Mouse (Mus musculus) heart, adult 2 months (tissue): Measurements from ENCODE around the gene Olfr678. TPM values are rescaled to one million over a fixed set of nuclear protein-coding genes. Genes with fewer than 3 reads are reported as not detected.
"Not testable (repeated sequence)": the region's sequence is repeated elsewhere in the genome, so short reads cannot be mapped to it uniquely, and the experiment has no call there.

Experiments used
- DNase-seq, 2 experiments: peaks; one replicate each; pipeline ENCODE4 v3.0.0; 2021
- H3K27ac ChIP-seq: fragments of 200-600 bp; 2 replicates; pipeline ENCODE4 v1.8.1; 2022
- H3K27me3 ChIP-seq: fragments of 200-500 bp; 2 replicates; pipeline ENCODE4 v1.6.1; 2012; ENCODE audit warnings: mild to moderate bottlenecking, low read length, inconsistent platforms, mixed read lengths; ENCODE audit not compliant: control insufficient read depth, insufficient read depth
- H3K36me3 ChIP-seq: fragments of 200-500 bp; 2 replicates; pipeline ENCODE4 v1.6.1; 2012; ENCODE audit warnings: low read length, inconsistent platforms; ENCODE audit not compliant: control insufficient read depth, insufficient read depth
- H3K4me1 ChIP-seq: fragments of 200-500 bp; 2 replicates; pipeline ENCODE4 v1.6.1; 2011; ENCODE audit warnings: low read length; ENCODE audit not compliant: control insufficient read depth, insufficient read depth
- H3K4me3 ChIP-seq: fragments of 200-600 bp; 2 replicates; pipeline ENCODE4 v1.8.1; 2022
- H3K79me2 ChIP-seq: fragments of 200-500 bp; replicated peaks from 2 replicates; pipeline ENCODE4 v1.6.1; 2012; ENCODE audit warnings: mild to moderate bottlenecking, inconsistent platforms, low read length, moderate library complexity, mixed read lengths; ENCODE audit not compliant: control insufficient read depth, insufficient read depth
- H3K9ac ChIP-seq: fragments of 200-500 bp; 2 replicates; pipeline ENCODE4 v1.6.1; 2012; ENCODE audit warnings: low read depth, mild to moderate bottlenecking, control low read depth, inconsistent platforms, low read length, mixed read lengths
- CTCF ChIP-seq: fragments of 200-600 bp; IDR thresholded peaks from 2 replicates; pipeline ENCODE4 v1.8.1; 2022; ENCODE audit warnings: antibody characterized with exemption, mild to moderate bottlenecking, moderate library complexity
- EP300 ChIP-seq: fragments of 200-500 bp; IDR thresholded peaks from 2 replicates; pipeline ENCODE4 v1.6.1; 2011; ENCODE audit warnings: low read depth, low read length, control low read depth; ENCODE audit not compliant: insufficient read depth
- POLR2A ChIP-seq: fragments of 200-500 bp; IDR thresholded peaks from 2 replicates; pipeline ENCODE4 v1.6.1; 2011; ENCODE audit warnings: mild to moderate bottlenecking, low read depth, low read length, control low read depth; ENCODE audit not compliant: insufficient read depth
- WGBS: fragments of 180-500 bp; shearing (Covaris S2); methylation state at CpG from one replicate; pipeline ENCODE4 v1.1.7; 2018; 5-methylcytosine and 5-hydroxymethylcytosine counted together
- intact Hi-C: fragments of 180-260 bp; cut with DNase I; formaldehyde crosslinking; loops from one replicate; pipeline ENCODE4 v1.15.1; 2025
- polyA plus RNA-seq: library from polyadenylated mRNA; depleted of rRNA; stranded (reverse); fragments of >200 nt; gene quantifications from 2 replicates; pipeline ENCODE4 v1.2.3, GENCODE M21; 2012; rRNA removed
- total RNA-seq, 2 experiments: library from RNA; stranded (reverse); gene quantifications; 2 replicates each; pipeline ENCODE4 v1.2.3; 2021

The Olfr678 gene
- total and polyA plus RNA-seq, 3 experiments, result not detected

DNA sequence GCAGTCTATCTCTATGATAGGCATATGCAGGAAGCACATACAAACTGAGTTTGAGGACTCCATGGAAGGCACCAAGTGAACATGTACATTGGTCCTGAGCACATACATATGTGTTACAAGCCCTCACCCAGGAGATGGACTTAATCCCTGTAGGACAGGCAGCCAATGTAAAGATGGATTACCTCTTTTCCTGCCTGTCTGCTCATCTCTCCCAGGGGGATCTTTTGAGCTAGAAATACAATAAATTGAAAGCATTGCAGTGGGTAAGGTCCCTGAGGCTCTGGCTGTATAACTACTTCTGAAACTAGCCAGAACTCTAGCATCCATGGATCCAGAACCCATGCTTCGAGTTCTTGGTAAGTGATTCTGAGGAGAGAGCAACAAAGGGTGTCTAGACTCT lies 16.6 kb downstream of the Olfr678 start, which contains the start of gene Olfr679:
Gene Olfr679 (plus strand): TSS at position 301 of the 400 bp plus-strand sequence.
- TF ChIP-seq CTCF (no peak), EP300 (no peak), POLR2A (no peak)
- 42% methylated on average over 1 of the region's 1 CpGs for WGBS

GRCm38 (mm10) chr7:105092717-105093116 lies 28.4 kb downstream of the Olfr678 start, which contains the start of gene Olfr680-ps1:
TSS of gene Olfr680-ps1 (minus strand) at chr7:105092817.
- H3K4me3 ChIP-seq, intact Hi-C loops, H3K36me3 ChIP-seq, H3K27me3 ChIP-seq, DNase-seq, H3K27ac ChIP-seq, H3K79me2 ChIP-seq, H3K4me1 ChIP-seq, H3K9ac ChIP-seq: not testable (repeated sequence)

More for the DNA sequence above, 16.6 kb downstream of the Olfr678 start, which contains the start of gene Olfr679:
- H3K4me3 ChIP-seq, result no peak within 1 kb of the TSS
- no peak for DNase-seq
- H3K27me3 ChIP-seq, result no peaks in the 10 kb centered on the region
- H3K4me1 ChIP-seq, result no peaks in the 10 kb centered on the region
- H3K27ac ChIP-seq, result no peak within 1 kb of the TSS
- no peak within 1 kb of the TSS for H3K9ac ChIP-seq
- no peaks in the 10 kb centered on the region for H3K79me2 ChIP-seq
- intact Hi-C loops, result no loop called here
- no peaks in the 10 kb centered on the region for H3K36me3 ChIP-seq

DNA sequence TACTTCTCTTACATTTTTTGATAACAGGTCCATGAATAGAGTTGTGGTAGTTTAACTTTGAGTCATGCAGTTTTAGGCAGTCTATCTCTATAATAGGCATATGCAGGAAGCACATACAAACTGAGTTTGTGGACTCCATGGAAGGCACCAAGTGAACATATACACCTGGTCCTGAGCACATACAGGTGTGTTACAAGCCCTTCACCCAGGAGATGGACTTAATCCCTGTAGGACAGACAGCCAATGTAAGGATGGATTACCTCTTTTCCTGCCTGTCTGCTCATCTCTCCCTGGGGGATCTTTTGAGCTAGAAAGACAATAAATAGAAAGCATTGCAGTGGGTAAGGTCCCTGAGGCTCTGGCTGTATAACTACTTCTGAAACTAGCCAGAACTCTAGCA lies 52.3 kb downstream of the Olfr678 start, which contains the start of gene Olfr681:
Gene Olfr681 (plus strand): TSS at position 301 of the 400 bp plus-strand sequence.
- intact Hi-C loops, result no loop called here
- H3K79me2 ChIP-seq, result no peaks in the 10 kb centered on the region
- DNase-seq, result no peak
- H3K4me3 ChIP-seq, result no peak within 1 kb of the TSS
- no peaks in the 10 kb centered on the region for H3K36me3 ChIP-seq
- no peaks in the 10 kb centered on the region for H3K4me1 ChIP-seq
- no peak for TF ChIP-seq POLR2A
- no peak for TF ChIP-seq CTCF
- no peak for TF ChIP-seq EP300
- H3K27me3 ChIP-seq, result no peaks in the 10 kb centered on the region
- no peak within 1 kb of the TSS for H3K9ac ChIP-seq
- H3K27ac ChIP-seq, result no peak within 1 kb of the TSS

Other genes starting within 250 kb of the Olfr678 start
- not detected for gene Usp17lb, start 221.9 kb upstream of the Olfr678 start, total RNA-seq
- not detected in 2 replicates for gene Usp17lb, start 221.9 kb upstream of the Olfr678 start, polyA plus RNA-seq
- not detected for gene Usp17la, start 207.5 kb upstream of the Olfr678 start, total RNA-seq
- not detected in 2 replicates for gene Usp17la, start 207.5 kb upstream of the Olfr678 start, polyA plus RNA-seq
- gene Olfr665, start 186.4 kb upstream of the Olfr678 start, total RNA-seq, result not detected
- gene Olfr665, start 186.4 kb upstream of the Olfr678 start, polyA plus RNA-seq, result not detected in 2 replicates
- gene Olfr666, start 168.5 kb upstream of the Olfr678 start, total RNA-seq, result not detected
- gene Olfr666, start 168.5 kb upstream of the Olfr678 start, polyA plus RNA-seq, result not detected in 2 replicates
- gene Olfr667, start 143.0 kb upstream of the Olfr678 start, total RNA-seq, result not detected
- not detected in 2 replicates for gene Olfr667, start 143.0 kb upstream of the Olfr678 start, polyA plus RNA-seq
- gene Olfr668, start 136.4 kb upstream of the Olfr678 start, total RNA-seq, result not detected
- not detected in 2 replicates for gene Olfr668, start 136.4 kb upstream of the Olfr678 start, polyA plus RNA-seq
- not detected for gene Olfr669, start 130.2 kb upstream of the Olfr678 start, total RNA-seq
- gene Olfr669, start 130.2 kb upstream of the Olfr678 start, polyA plus RNA-seq, result not detected in 2 replicates
- gene Olfr670, start 101.9 kb upstream of the Olfr678 start, total RNA-seq, result not detected
- not detected in 2 replicates for gene Olfr670, start 101.9 kb upstream of the Olfr678 start, polyA plus RNA-seq
- not detected for gene Olfr671, start 85.3 kb upstream of the Olfr678 start, total RNA-seq
- gene Olfr671, start 85.3 kb upstream of the Olfr678 start, polyA plus RNA-seq, result not detected in 2 replicates
- gene Olfr672, start 62.4 kb upstream of the Olfr678 start, total RNA-seq, result not detected
- gene Olfr672, start 62.4 kb upstream of the Olfr678 start, polyA plus RNA-seq, result not detected in 2 replicates
- gene Olfr675, start 36.0 kb upstream of the Olfr678 start, total RNA-seq, result not detected
- not detected in 2 replicates for gene Olfr675, start 36.0 kb upstream of the Olfr678 start, polyA plus RNA-seq
- gene Olfr676, start 31.8 kb upstream of the Olfr678 start, total RNA-seq, result not detected
- gene Olfr676, start 31.8 kb upstream of the Olfr678 start, polyA plus RNA-seq, result not detected in 2 replicates
- not detected for gene Olfr677, start 13.1 kb upstream of the Olfr678 start, total RNA-seq
- not detected in 2 replicates for gene Olfr677, start 13.1 kb upstream of the Olfr678 start, polyA plus RNA-seq
- not detected for gene Olfr679, start 16.7 kb downstream of the Olfr678 start, total RNA-seq
- gene Olfr679, start 16.7 kb downstream of the Olfr678 start, polyA plus RNA-seq, result not detected in 2 replicates
- gene Olfr680-ps1, start 28.3 kb downstream of the Olfr678 start, total RNA-seq, result not detected
- not detected in 2 replicates for gene Olfr680-ps1, start 28.3 kb downstream of the Olfr678 start, polyA plus RNA-seq
- not detected for gene Olfr681, start 52.4 kb downstream of the Olfr678 start, total RNA-seq
- gene Olfr681, start 52.4 kb downstream of the Olfr678 start, polyA plus RNA-seq, result not detected in 2 replicates
- gene Olfr683, start 82.5 kb downstream of the Olfr678 start, total RNA-seq, result not detected
- not detected in 2 replicates for gene Olfr683, start 82.5 kb downstream of the Olfr678 start, polyA plus RNA-seq
- gene Olfr684, start 99.2 kb downstream of the Olfr678 start, total RNA-seq, result not detected
- not detected in 2 replicates for gene Olfr684, start 99.2 kb downstream of the Olfr678 start, polyA plus RNA-seq
- not detected for gene Olfr685, start 121.5 kb downstream of the Olfr678 start, total RNA-seq
- not detected in 2 replicates for gene Olfr685, start 121.5 kb downstream of the Olfr678 start, polyA plus RNA-seq
- not detected for gene Olfr686, start 143.0 kb downstream of the Olfr678 start, total RNA-seq
- gene Olfr686, start 143.0 kb downstream of the Olfr678 start, polyA plus RNA-seq, result not detected in 2 replicates
- not detected for gene Olfr688, start 223.6 kb downstream of the Olfr678 start, total RNA-seq
- gene Olfr688, start 223.6 kb downstream of the Olfr678 start, polyA plus RNA-seq, result not detected in 2 replicates
- gene Olfr689, start 246.7 kb downstream of the Olfr678 start, total RNA-seq, result not detected
- gene Olfr689, start 246.7 kb downstream of the Olfr678 start, polyA plus RNA-seq, result not detected in 2 replicates